Mouse (Mus musculus) megakaryocyte, embryonic 14.5 days (primary cell): ENCODE measurements around the gene Olfr544.

ENCODE experiments used
- FLI1 ChIP-seq: IDR thresholded peaks from 2 replicates; pipeline ENCODE4 v1.6.1; 2012; ENCODE audit warnings: low read length, inconsistent platforms, mixed read lengths
- GATA1 ChIP-seq: IDR thresholded peaks from 3 replicates; pipeline ENCODE4 v1.6.1; 2012; ENCODE audit warnings: mixed read lengths, low read length, inconsistent platforms, borderline replicate concordance

GRCm38 (mm10) chr7:102511927-102512326 is 23.8 kb upstream of the Olfr544 start:
- TF ChIP-seq GATA1 (no peak), FLI1 (no peak)
